Mouse (Mus musculus): Measurements from ENCODE around the gene Epha7.

DNA sequence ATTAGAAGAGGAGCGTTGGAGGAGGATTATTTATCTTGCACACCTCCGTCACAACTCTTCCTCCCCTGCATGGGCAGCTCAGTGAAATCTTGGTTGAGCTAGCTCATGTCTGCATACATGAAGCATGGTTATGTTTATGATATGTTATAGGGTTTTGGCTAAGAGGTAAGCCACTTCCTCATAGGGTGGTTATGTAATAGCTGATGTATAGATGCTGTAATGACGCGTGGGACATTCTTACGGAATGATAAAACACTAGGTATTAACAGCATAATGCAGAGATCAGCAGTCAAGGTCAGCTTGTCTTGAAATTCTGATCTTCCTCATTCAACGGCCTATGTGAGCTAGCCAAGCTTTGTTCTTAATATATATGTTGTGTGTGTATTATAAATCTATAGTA is 107.7 kb downstream of the Epha7 start:
- TF ChIP-seq GATA1 (IDR thresholded peaks at IDR 0.05; ENCODE audit: low read length) (no peak), TAL1 (IDR thresholded peaks at IDR 0.05; ENCODE audit: low read length) (no peak)
